Mouse (Mus musculus) lung, postnatal 0 days (tissue): ENCODE measurements around the gene Prdm11.
A peak's percentile ranks its signal among the peaks of the same experiment; 100 is the strongest.

Experiments used
- CTCF ChIP-seq: IDR thresholded peaks from 2 replicates; pipeline ENCODE4 v1.5.1; 2016; ENCODE audit warnings: antibody characterized with exemption, mild to moderate bottlenecking
- EP300 ChIP-seq: IDR thresholded peaks from 2 replicates; pipeline ENCODE4 v1.6.1; 2016; ENCODE audit warnings: antibody characterized with exemption, mild to moderate bottlenecking, control low read depth

- peak; percentile 67 for TF ChIP-seq CTCF
- TF ChIP-seq EP300: no peak
Observed at GRCm38 (mm10) chr2:92966257-92966656, 79.7 kb downstream of the Prdm11 start.
